Mouse (Mus musculus): ENCODE results near the gene Cbx8.

Cbx8 gene

GRCm38 (mm10) chr11:119040600-119041324 lies at the start of gene Cbx8:
Gene Cbx8, minus strand, starts transcription at chr11:119040969.
- peak; percentile 100 for DNase-seq

DNA sequence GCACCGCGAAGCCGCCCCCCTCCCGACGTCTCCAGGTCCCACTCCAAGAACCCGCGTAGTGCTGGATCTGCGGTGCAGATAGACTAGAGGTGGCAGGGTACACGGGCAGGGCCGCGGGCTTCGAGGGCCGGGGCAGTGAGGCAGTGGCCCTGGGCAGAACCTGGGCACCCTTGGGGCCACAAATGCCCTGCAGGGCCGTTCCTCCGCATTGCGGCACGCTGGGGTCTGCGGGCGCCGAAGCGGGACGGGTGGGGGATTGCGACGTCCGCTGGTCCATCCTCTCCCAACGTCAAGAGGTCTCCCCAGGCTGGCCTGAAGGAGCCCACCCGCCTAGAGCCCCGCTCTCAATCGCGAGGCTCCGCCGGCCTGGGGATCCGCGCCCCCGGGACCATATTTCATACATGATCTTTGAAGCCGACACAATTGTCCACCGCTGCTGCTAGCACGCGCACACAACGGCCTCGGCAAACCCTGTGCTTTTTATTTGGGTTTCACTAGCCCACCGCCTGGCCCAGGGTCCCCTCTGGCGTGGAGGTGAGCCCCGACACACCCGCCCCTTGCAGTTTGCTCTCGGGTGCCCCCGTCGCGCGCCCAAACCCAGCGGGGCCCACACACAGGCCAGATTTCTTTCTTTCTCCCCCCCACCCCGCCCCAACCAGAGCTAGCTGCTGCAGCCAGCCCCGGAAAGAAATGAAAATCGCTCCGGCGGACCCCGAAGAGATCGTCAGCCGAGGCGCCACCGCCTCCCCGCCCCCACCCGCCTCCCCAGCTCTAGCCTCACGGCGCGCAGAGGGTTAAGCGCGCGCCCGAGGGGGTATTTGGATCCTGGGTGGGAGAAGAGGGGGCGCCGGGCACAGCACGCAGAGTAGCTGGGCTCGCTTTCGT lies 49.5 kb upstream of the Cbx8 start:
- peak; percentile 28 for DNase-seq

DNA sequence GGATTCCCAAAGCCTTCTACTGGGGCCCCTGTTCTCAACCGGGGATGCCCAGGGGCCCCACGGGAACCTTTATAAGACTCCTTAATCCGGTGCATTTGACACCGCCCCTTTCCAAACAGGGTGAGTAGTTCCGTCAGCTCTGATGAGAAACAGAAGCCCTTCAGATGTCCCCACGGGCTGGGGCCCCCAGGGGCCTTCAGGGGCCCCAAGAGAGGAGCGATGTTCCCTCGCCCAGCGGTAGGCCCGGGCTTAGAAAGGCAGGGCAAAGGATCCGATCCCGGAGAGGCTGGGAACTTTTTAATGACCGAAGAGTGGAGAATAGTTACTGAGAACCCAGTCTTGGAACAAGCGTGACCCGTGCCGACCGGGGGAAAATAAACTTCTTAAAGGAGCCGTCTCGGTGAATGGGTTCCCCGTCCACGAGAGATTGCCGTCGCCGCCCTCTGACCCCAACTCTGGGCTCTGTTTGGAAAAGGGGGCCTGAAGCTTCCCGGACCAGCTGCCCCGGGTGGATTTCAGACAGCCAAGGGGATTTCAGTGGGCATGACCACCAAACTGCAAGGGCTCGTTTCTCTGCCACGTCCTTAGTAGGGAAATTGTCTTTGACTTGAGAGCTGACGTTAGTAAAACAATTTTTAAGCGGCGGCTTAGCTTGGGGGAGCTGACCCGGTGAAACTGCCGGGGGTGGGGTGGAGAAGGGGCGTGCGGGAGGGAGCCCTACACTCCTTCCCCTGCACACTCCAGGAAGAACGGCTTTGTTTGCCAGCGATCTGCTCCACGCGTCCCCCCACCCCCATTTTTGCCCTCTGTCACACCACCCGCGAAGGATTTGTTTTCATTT lies 48.7 kb upstream of the Cbx8 start:
- peak; percentile 38 for DNase-seq

DNA sequence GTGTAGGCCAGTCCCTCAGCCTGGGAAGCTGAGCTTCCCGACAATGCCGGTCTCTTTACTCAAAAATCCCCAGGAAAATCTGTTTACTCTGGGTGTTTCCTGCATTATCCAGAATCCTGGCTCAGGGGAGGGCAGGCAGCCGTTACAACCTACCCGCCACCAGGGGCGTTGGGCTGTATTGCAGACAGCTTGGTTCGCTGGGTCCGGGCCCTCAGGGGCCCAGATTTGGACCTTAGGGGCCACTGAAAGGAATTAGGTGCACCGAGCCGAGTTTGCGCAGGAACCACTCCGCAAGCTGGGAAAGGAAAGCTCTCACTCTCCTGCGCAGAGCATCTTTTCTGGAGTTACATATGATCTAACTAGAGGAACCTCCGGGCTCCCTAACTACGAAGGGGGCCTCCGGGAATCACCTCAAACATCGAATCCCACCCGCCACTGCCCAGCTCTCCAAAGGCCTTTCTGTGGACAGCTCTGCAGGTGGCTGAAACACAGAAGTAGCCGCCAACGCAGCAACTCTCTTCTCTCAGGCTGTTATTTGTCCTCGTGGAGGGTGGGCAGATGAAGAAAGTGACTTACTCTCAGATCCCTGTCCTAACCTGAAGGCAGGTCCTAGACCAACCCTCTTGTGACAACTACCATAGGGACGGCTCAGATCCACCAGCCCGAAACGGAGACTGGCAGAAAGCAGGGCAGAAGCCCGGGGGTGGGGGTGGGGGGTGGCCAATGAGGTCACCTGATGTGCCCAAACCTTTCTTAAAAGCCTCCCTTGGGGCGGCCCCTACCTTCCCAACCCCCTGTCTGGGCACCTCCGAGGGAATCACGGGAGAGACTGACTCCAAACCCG lies 47.8 kb upstream of the Cbx8 start:
- peak; percentile 39 for DNase-seq

DNA sequence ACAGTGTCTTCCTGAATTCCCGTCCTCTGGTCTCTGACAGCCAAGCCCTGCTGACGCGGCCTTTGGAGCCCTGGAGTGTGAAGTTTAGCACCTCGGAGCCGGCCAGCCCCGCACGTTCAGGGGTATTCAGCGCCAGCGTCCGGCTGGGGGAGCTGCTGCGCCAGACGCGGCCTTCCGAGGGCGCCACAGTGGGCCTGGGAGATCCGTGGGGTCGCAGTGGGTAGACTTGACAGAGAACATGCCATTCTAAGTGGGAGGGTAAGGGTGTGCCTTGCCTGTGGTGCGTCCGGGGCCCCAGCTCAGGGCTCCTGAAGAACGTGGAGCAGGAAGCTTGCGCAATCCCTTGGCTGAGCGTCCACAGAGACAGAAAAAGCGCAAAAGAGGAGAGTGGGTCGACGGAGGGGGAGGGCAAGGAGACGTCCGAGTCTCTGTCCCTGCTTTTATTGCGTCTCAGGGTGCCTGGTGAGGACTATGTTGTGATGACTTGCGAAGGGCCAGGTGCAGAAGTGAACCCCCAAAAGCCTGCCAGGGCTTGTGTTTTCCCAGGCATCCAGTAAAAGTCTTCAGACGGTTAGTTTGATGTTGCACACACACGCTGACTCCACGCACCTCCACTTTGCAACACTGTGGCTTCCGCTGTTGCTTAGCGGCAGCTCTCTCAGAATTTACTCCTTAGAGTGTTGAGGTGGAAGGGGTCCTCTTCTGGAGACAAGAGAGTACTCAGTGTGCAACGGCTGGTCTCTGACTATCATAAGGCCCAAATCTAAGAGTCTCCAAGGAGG lies 46.7 kb upstream of the Cbx8 start:
- peak; percentile 51 for DNase-seq

DNA sequence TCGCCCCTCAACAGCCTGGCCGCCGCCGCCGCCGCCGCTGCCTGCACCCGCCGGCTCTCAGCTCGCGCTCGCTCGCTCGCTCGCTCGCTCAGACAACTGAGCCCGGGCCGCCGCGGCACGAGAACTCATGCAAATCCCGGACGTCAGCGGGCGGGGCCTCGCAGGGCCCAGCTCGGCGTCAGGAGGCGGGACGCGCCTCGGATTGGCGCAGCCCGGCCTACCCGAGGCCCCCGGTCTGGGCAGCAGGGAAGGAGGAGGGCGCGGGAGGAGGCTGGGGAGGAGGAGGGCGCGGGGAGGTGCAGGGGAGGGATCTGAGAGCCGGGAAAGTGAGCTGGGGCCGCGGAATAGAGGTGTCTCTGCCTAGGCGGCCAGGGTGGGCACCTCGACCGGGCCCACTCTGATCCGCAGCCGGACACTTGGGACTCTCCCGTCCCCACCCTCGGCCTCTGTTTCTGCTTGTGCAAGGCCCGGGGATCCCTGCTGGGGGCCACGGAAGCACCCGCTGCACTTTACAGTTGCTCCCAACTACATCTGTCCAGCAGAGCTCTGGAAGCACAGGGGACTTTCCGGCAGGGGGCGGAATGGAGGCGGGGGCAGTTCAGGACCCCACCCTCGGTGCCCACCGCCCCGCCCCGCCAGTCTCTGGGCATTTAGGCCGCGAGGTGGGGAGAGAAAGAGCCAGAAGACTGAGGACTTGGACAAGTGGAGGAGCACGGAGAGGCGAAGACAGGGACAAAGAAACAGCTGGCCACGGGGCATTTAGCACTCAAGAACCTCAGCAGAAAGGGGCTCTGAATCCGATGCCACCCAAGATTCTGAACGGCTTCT lies 45.6 kb upstream of the Cbx8 start, which contains the start of gene Cbx4:
TSS of gene Cbx4 (minus strand) at position 78 of the 828 bp plus-strand sequence.
- peak; percentile 90 for DNase-seq

- peak; percentile 75 for DNase-seq
These were observed 44.7 kb upstream of the Cbx8 start for GRCm38 (mm10) chr11:119085279-119086062.

DNA sequence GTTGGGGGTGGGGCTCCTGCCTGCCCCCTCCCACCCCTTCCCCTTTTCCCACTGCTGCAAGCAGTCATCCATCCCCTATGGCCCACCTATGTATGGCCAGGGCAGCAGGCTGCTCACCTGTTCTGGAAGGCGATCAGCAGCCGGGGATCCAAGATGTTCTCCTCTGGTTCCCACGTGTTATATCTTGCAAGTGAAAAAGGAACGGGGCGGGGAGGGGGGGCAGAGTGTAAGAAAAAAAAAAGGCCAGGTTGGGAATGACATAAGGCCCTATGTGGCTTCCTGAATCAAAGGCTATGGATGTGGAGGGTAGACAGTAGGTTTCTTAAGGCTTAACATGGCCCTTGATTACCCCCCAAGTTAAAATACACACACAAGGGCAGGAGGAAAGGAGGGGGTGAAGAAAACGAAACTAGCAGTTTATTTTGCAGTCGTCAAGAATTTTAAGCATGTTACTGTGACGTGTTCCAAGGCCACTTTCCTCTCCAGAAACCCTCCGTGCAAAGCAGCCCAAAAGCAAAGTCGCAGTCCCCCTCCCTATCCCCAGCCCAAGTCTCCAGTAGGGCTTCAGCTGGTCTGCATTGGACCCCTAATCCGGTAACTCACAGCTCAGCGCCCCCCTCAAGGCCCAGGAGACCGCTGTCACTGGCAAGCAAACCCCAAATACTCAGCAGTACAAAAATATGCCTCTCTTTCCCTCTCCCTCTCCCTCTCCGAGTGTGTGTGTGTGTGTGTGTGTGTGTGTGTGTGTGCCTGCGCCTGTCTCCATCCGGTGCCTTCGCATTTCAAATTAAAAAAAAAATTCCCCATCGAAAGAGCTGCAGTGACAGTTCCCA lies 43.9 kb upstream of the Cbx8 start:
- DNase-seq = peak; percentile 61

- DNase-seq = peak; percentile 75
These were observed 43.1 kb upstream of the Cbx8 start for GRCm38 (mm10) chr11:119083724-119084445.

GRCm38 (mm10) chr11:119082638-119083599 lies 42.1 kb upstream of the Cbx8 start:
- DNase-seq = peak; percentile 46

- peak; percentile 59 for DNase-seq
These were observed 41.3 kb upstream of the Cbx8 start for GRCm38 (mm10) chr11:119081839-119082637.

DNA sequence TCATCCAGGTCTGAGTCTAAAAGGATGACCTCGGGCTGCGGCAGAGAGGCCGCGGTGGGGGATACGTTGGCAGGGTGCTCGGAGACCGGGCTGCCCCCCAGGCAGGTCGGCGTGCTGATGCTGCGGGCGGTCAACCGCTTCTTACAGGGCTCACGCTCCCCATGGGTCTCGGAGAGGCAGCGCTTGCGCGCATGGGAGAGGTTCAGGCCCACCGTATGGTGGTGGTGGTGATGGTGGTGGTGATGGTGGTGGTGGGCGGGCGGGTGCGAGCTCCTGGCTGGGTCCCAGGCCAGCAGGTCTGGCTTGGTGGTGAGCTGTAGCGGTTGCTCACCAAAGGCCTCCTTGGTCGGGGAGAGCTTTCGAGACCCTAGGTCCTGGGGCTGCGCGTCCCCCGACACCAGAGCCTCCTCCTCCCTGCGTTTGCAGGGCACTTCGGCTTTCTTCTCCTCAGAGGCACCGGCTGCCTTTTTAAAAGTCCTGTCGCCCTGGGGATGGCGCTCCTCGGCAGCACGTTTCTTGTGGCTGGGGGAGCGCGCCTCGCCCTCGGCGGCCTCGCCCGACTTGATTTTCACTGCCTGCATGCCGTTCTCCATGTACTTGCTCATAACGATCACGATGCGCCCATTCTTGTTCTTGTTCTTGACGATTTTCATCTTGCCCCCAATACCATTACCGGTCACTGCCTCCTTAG lies 40.5 kb upstream of the Cbx8 start:
- DNase-seq = peak; percentile 30

- DNase-seq = peak; percentile 30
These were observed 39.8 kb upstream of the Cbx8 start for GRCm38 (mm10) chr11:119080461-119081147.

DNA sequence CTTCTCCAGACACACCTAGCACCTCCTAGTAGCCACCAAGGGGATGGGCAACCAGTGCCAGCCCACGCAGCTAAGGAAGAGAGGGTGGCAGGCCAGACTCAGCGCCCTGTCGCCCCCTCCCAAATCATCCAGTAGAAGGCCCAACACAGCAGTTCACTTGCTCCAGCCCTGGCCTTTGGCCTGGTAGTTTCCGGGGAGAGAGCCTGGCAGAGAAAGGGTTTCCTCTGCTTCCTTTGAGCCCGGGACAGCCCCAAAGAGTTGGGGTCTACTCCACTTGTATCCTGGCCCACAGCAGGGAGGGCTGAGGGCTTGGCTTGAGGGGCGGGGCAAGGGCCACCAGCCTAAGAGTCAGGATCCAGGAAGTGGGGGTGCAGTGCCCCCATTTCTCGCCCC lies 38.7 kb upstream of the Cbx8 start:
- no peak for DNase-seq
